Mouse (Mus musculus) neural tube, embryonic 11.5 days (tissue): ENCODE data around the gene Adgrg6. TPM values are rescaled to one million over a fixed set of nuclear protein-coding genes. Genes with fewer than 3 reads are reported as not detected.

Source experiments
- ATAC-seq: fragments of 200-750 bp; cut with Nextera tagmentation; 2 replicates; pipeline ENCODE4 v1.8.0; 2017; ENCODE audit warnings: moderate number of reproducible peaks, mild to moderate bottlenecking, moderate TSS enrichment, moderate library complexity; ENCODE audit not compliant: insufficient read depth, low FRiP score, low TSS enrichment
- DNase-seq: peaks from one replicate; pipeline ENCODE4 v3.0.0-alpha.2; 2015; ENCODE audit warnings: low spot score
- H3K27ac ChIP-seq: fragments of 300-500 bp; sonication (generic); 2 replicates; pipeline ENCODE4 v1.5.1; 2014; ENCODE audit warnings: low read depth, mild to moderate bottlenecking, low read length
- H3K27me3 ChIP-seq: fragments of 300-500 bp; sonication (generic); 2 replicates; pipeline ENCODE4 v1.6.1; 2014; ENCODE audit warnings: mild to moderate bottlenecking, low read length, mixed read lengths; ENCODE audit not compliant: control insufficient read depth, insufficient read depth
- H3K36me3 ChIP-seq: fragments of 300-500 bp; sonication (generic); 2 replicates; pipeline ENCODE4 v1.6.1; 2014; ENCODE audit warnings: mild to moderate bottlenecking, low read length, moderate library complexity, mixed read lengths; ENCODE audit not compliant: control insufficient read depth, insufficient read depth
- H3K4me1 ChIP-seq: fragments of 300-500 bp; sonication (generic); 2 replicates; pipeline ENCODE4 v1.6.1; 2014; ENCODE audit warnings: low read length, mixed read lengths; ENCODE audit not compliant: control insufficient read depth, insufficient read depth
- H3K4me2 ChIP-seq: fragments of 300-500 bp; sonication (generic); 2 replicates; pipeline ENCODE4 v1.6.1; 2014; ENCODE audit warnings: low read depth, mild to moderate bottlenecking, moderate library complexity
- H3K4me3 ChIP-seq: fragments of 300-500 bp; sonication (generic); 2 replicates; pipeline ENCODE4 v1.5.1; 2014; ENCODE audit warnings: low read depth, low read length
- H3K9ac ChIP-seq: fragments of 300-500 bp; sonication (generic); 2 replicates; pipeline ENCODE4 v1.6.1; 2014; ENCODE audit warnings: mild to moderate bottlenecking, low read length
- H3K9me3 ChIP-seq: fragments of 300-500 bp; sonication (generic); 2 replicates; pipeline ENCODE4 v1.6.1; 2016; ENCODE audit warnings: low read length; ENCODE audit not compliant: control insufficient read depth
- WGBS: fragments of 180-500 bp; shearing (Covaris S2); extraction: QIAGEN DNeasy Blood & Tissue Kit; methylation state at CpG from one replicate; pipeline ENCODE4 v1.1.7; 2014; 5-methylcytosine and 5-hydroxymethylcytosine counted together
- polyA plus RNA-seq: library from polyadenylated mRNA; unstranded; fragments of >200 nt; fragmentation: Nextera tagmentation; extraction: Ambion mirVana; gene quantifications from 2 replicates; pipeline ENCODE4 v1.2.1, GENCODE M21; 2014

Gene Adgrg6
- 6.2 and 8.1 TPM in 2 replicates for polyA plus RNA-seq

GRCm38 (mm10) chr10:14544941-14545717 is at the start of gene Adgrg6:
Adgrg6 (minus strand) TSS chr10:14545659.
- H3K9me3 ChIP-seq: no peaks in the 10 kb centered on the region
- ATAC-seq (peak; percentile 78), DNase-seq (peak; percentile 56)
- H3K36me3 ChIP-seq: no peaks in the 10 kb centered on the region
- peak within 1 kb of the TSS; percentile 67 for H3K9ac ChIP-seq
- H3K4me3 ChIP-seq: peak within 1 kb of the TSS; percentile 68
- H3K27ac ChIP-seq: no peak within 1 kb of the TSS
- H3K27me3 ChIP-seq: no peaks in the 10 kb centered on the region
- no peaks in the 10 kb centered on the region for H3K4me1 ChIP-seq
- under 1% methylated on average over 80 of the region's 81 CpGs for WGBS
- H3K4me2 ChIP-seq: peak within 1 kb of the TSS; percentile 99

GRCm38 (mm10) chr10:14592215-14592614 is 46.8 kb upstream of the Adgrg6 start:
- Histone ChIP-seq H3K4me1 (no peaks in the 10 kb centered on the region), H3K4me3 (no peak overlapping the region), H3K9ac (no peak overlapping the region), H3K27ac (no peak overlapping the region), H3K9me3 (no peaks in the 10 kb centered on the region), H3K36me3 (no peaks in the 10 kb centered on the region), H3K27me3 (no peaks in the 10 kb centered on the region), H3K4me2 (no peak overlapping the region)
- DNase-seq (no peak), ATAC-seq (no peak)
- WGBS: 90% methylated on average over 1 of the region's 1 CpGs

- Histone ChIP-seq H3K27me3 (no peaks in the 10 kb centered on the region), H3K9ac (no peak overlapping the region), H3K9me3 (no peaks in the 10 kb centered on the region), H3K4me3 (no peak overlapping the region), H3K4me1 (no peaks in the 10 kb centered on the region), H3K27ac (no peak overlapping the region), H3K36me3 (no peaks in the 10 kb centered on the region), H3K4me2 (no peak overlapping the region)
- no peak for DNase-seq
- no peak for ATAC-seq
- WGBS: 90% methylated on average over 2 of the region's 2 CpGs
Measured at GRCm38 (mm10) chr10:14590816-14591215, 45.4 kb upstream of the Adgrg6 start.

- H3K9me3 ChIP-seq: no peaks in the 10 kb centered on the region
- H3K27ac ChIP-seq: no peak overlapping the region
- 93% methylated on average over 6 of the region's 6 CpGs for WGBS
- no peak for DNase-seq
- H3K9ac ChIP-seq: no peak overlapping the region
- no peak for ATAC-seq
- H3K27me3 ChIP-seq: no peaks in the 10 kb centered on the region
- no peak overlapping the region for H3K4me3 ChIP-seq
- no peak overlapping the region for H3K4me2 ChIP-seq
- no peaks in the 10 kb centered on the region for H3K4me1 ChIP-seq
- no peaks in the 10 kb centered on the region for H3K36me3 ChIP-seq
Measured at GRCm38 (mm10) chr10:14589667-14590066, 44.2 kb upstream of the Adgrg6 start.

- Histone ChIP-seq H3K9ac (no peak overlapping the region), H3K27ac (no peak overlapping the region), H3K4me3 (no peak overlapping the region), H3K27me3 (no peaks in the 10 kb centered on the region), H3K4me2 (no peak overlapping the region), H3K4me1 (no peaks in the 10 kb centered on the region), H3K9me3 (no peaks in the 10 kb centered on the region), H3K36me3 (no peaks in the 10 kb centered on the region)
- WGBS: 92% methylated on average over 1 of the region's 1 CpGs
- DNase-seq (no peak), ATAC-seq (no peak)
Measured at GRCm38 (mm10) chr10:14583496-14583895, 38.0 kb upstream of the Adgrg6 start.

- ATAC-seq (no peak), DNase-seq (no peak)
- Histone ChIP-seq H3K9me3 (no peaks in the 10 kb centered on the region), H3K27me3 (no peaks in the 10 kb centered on the region), H3K4me3 (no peak overlapping the region), H3K9ac (no peak overlapping the region), H3K4me2 (no peak overlapping the region), H3K27ac (no peak overlapping the region), H3K36me3 (no peaks in the 10 kb centered on the region), H3K4me1 (no peaks in the 10 kb centered on the region)
- 87% methylated on average over 4 of the region's 4 CpGs for WGBS
Measured at GRCm38 (mm10) chr10:14574255-14574654, 28.8 kb upstream of the Adgrg6 start.

- Histone ChIP-seq H3K36me3 (no peaks in the 10 kb centered on the region), H3K4me3 (no peak overlapping the region), H3K4me1 (no peaks in the 10 kb centered on the region), H3K4me2 (no peak overlapping the region), H3K9me3 (no peaks in the 10 kb centered on the region), H3K27ac (no peak overlapping the region), H3K27me3 (no peaks in the 10 kb centered on the region), H3K9ac (no peak overlapping the region)
- ATAC-seq: no peak
- DNase-seq: no peak
Measured at GRCm38 (mm10) chr10:14571143-14571542, 25.7 kb upstream of the Adgrg6 start.

GRCm38 (mm10) chr10:14570616-14571015 is 25.2 kb upstream of the Adgrg6 start:
- no peaks in the 10 kb centered on the region for H3K36me3 ChIP-seq
- H3K4me2 ChIP-seq: no peak overlapping the region
- ATAC-seq (no peak), DNase-seq (no peak)
- no peaks in the 10 kb centered on the region for H3K4me1 ChIP-seq
- no peaks in the 10 kb centered on the region for H3K9me3 ChIP-seq
- WGBS: 12% methylated on average over 2 of the region's 2 CpGs
- H3K4me3 ChIP-seq: no peak overlapping the region
- no peak overlapping the region for H3K27ac ChIP-seq
- no peak overlapping the region for H3K9ac ChIP-seq
- H3K27me3 ChIP-seq: no peaks in the 10 kb centered on the region

- Histone ChIP-seq H3K4me1 (no peaks in the 10 kb centered on the region), H3K27ac (no peak overlapping the region), H3K9ac (no peak overlapping the region), H3K4me2 (peak overlapping the region; percentile 9; the same call in 1 of the 2 replicates), H3K4me3 (no peak overlapping the region), H3K9me3 (no peaks in the 10 kb centered on the region), H3K36me3 (no peaks in the 10 kb centered on the region), H3K27me3 (no peaks in the 10 kb centered on the region)
- WGBS: 29% methylated on average over 7 of the region's 7 CpGs
- DNase-seq (peak; percentile 32), ATAC-seq (peak; percentile 39)
Measured at GRCm38 (mm10) chr10:14546111-14546551, 672 bp upstream of the Adgrg6 start.
